Mouse (Mus musculus): ENCODE data around the gene Ccdc65. TPM values are rescaled to one million over a fixed set of nuclear protein-coding genes. Genes with fewer than 3 reads are reported as not detected.
A peak's percentile ranks its signal among the peaks of the same experiment; 100 is the strongest.

Ccdc65 gene
- polyA plus RNA-seq, 1 experiment from 2014 or later, result 2.4 TPM

GRCm38 (mm10) chr15:98754125-98754524 is 46.1 kb downstream of the Ccdc65 start:
- Histone ChIP-seq H3K36me3 (ENCODE audit: control insufficient read depth, insufficient read depth, low read length) (no peaks in the 10 kb centered on the region), H3K4me1 (replicated peaks; ENCODE audit: control insufficient read depth, insufficient read depth, low read length) (no peaks in the 10 kb centered on the region)
- DNase-seq (ENCODE audit: low spot score), result no peak

GRCm38 (mm10) chr15:98762201-98762621 is 54.2 kb downstream of the Ccdc65 start:
- no peaks in the 10 kb centered on the region for H3K4me1 ChIP-seq (replicated peaks; ENCODE audit: control insufficient read depth, insufficient read depth, low read length)
- peak; percentile 79 for ATAC-seq (ENCODE audit: low FRiP score)
- no peaks in the 10 kb centered on the region for H3K36me3 ChIP-seq (ENCODE audit: control insufficient read depth, insufficient read depth, low read length)
- DNase-seq (ENCODE audit: low spot score), result peak; percentile 77
- peak overlapping the region; percentile 75 for H3K4me2 ChIP-seq (replicated peaks; ENCODE audit: low read depth, low read length)
- peak overlapping the region; percentile 95 for H3K9ac ChIP-seq (ENCODE audit: low read depth, low read length)
- peaks cover 9% of the 10 kb centered on the region for H3K27me3 ChIP-seq (ENCODE audit: control insufficient read depth, insufficient read depth, low read length)
- H3K27ac ChIP-seq (ENCODE audit: low read depth, low read length), result peak overlapping the region; percentile 88
- WGBS, result under 1% methylated on average over 19 of the region's 24 CpGs
- no peaks in the 10 kb centered on the region for H3K9me3 ChIP-seq (ENCODE audit: control insufficient read depth, low read length)
- peak overlapping the region; percentile 97 for H3K4me3 ChIP-seq (ENCODE audit: low read depth, low read length)

More at GRCm38 (mm10) chr15:98754125-98754524, 46.1 kb downstream of the Ccdc65 start:
- H3K4me2 ChIP-seq (replicated peaks; ENCODE audit: low read depth, low read length), result no peak overlapping the region
- H3K9me3 ChIP-seq (ENCODE audit: control insufficient read depth, low read length), result no peaks in the 10 kb centered on the region
- no peaks in the 10 kb centered on the region for H3K27me3 ChIP-seq (ENCODE audit: control insufficient read depth, insufficient read depth, low read length)
- no peak overlapping the region for H3K4me3 ChIP-seq (ENCODE audit: low read depth, low read length)
- no peak overlapping the region for H3K27ac ChIP-seq (ENCODE audit: low read depth, low read length)
- ATAC-seq (ENCODE audit: low FRiP score), result no peak
- no peak overlapping the region for H3K9ac ChIP-seq (ENCODE audit: low read depth, low read length)
- 94% methylated on average over 2 of the region's 2 CpGs for WGBS

- under 1% methylated on average over 61 of the region's 76 CpGs for WGBS
- peak; percentile 95 for ATAC-seq (ENCODE audit: low FRiP score)
Measured at GRCm38 (mm10) chr15:98762670-98763529, 54.9 kb downstream of the Ccdc65 start, which contains the start of gene Arf3. TSS of gene Arf3 (minus strand) at chr15:98763214.

GRCm38 (mm10) chr15:98765929-98766328 is 57.9 kb downstream of the Ccdc65 start:
- 61% methylated on average over 4 of the region's 4 CpGs for WGBS
- Histone ChIP-seq H3K27ac (ENCODE audit: low read depth, low read length) (no peak overlapping the region), H3K9me3 (ENCODE audit: control insufficient read depth, low read length) (no peaks in the 10 kb centered on the region), H3K4me2 (replicated peaks; ENCODE audit: low read depth, low read length) (no peak overlapping the region), H3K36me3 (ENCODE audit: control insufficient read depth, insufficient read depth, low read length) (no peaks in the 10 kb centered on the region), H3K4me3 (ENCODE audit: low read depth, low read length) (no peak overlapping the region), H3K4me1 (replicated peaks; ENCODE audit: control insufficient read depth, insufficient read depth, low read length) (no peaks in the 10 kb centered on the region), H3K9ac (ENCODE audit: low read depth, low read length) (no peak overlapping the region), H3K27me3 (ENCODE audit: control insufficient read depth, insufficient read depth, low read length) (peaks cover 19% of the 10 kb centered on the region)
- DNase-seq (ENCODE audit: low spot score) (no peak), ATAC-seq (ENCODE audit: low FRiP score) (no peak)

More at GRCm38 (mm10) chr15:98762670-98763529, 54.9 kb downstream of the Ccdc65 start, which contains the start of gene Arf3:
- no peaks in the 10 kb centered on the region for H3K9me3 ChIP-seq (ENCODE audit: control insufficient read depth, low read length)
- no peaks in the 10 kb centered on the region for H3K36me3 ChIP-seq (ENCODE audit: control insufficient read depth, insufficient read depth, low read length)
- peak; percentile 97 for DNase-seq (ENCODE audit: low spot score)
- H3K4me3 ChIP-seq (ENCODE audit: low read depth, low read length), result peak within 1 kb of the TSS; percentile 97
- peak within 1 kb of the TSS; percentile 95 for H3K9ac ChIP-seq (ENCODE audit: low read depth, low read length)
- peaks cover 9% of the 10 kb centered on the region for H3K27me3 ChIP-seq (ENCODE audit: control insufficient read depth, insufficient read depth, low read length)
- peak within 1 kb of the TSS; percentile 88 for H3K27ac ChIP-seq (ENCODE audit: low read depth, low read length)
- H3K4me2 ChIP-seq (replicated peaks; ENCODE audit: low read depth, low read length), result peak within 1 kb of the TSS; percentile 75
- no peaks in the 10 kb centered on the region for H3K4me1 ChIP-seq (replicated peaks; ENCODE audit: control insufficient read depth, insufficient read depth, low read length)

GRCm38 (mm10) chr15:98768259-98768658 is 60.3 kb downstream of the Ccdc65 start:
- no peak for ATAC-seq (ENCODE audit: low FRiP score)
- Histone ChIP-seq H3K27ac (ENCODE audit: low read depth, low read length) (no peak overlapping the region), H3K36me3 (ENCODE audit: control insufficient read depth, insufficient read depth, low read length) (no peaks in the 10 kb centered on the region), H3K27me3 (ENCODE audit: control insufficient read depth, insufficient read depth, low read length) (peaks cover 43% of the 10 kb centered on the region), H3K4me1 (replicated peaks; ENCODE audit: control insufficient read depth, insufficient read depth, low read length) (peaks cover 6% of the 10 kb centered on the region), H3K9me3 (ENCODE audit: control insufficient read depth, low read length) (no peaks in the 10 kb centered on the region), H3K9ac (ENCODE audit: low read depth, low read length) (no peak overlapping the region), H3K4me3 (ENCODE audit: low read depth, low read length) (no peak overlapping the region), H3K4me2 (replicated peaks; ENCODE audit: low read depth, low read length) (no peak overlapping the region)
- 28% methylated on average over 5 of the region's 5 CpGs for WGBS
- no peak for DNase-seq (ENCODE audit: low spot score)

- H3K4me3 ChIP-seq (ENCODE audit: low read depth, low read length), result no peak overlapping the region
Measured at GRCm38 (mm10) chr15:98771813-98772425, 63.9 kb downstream of the Ccdc65 start.

GRCm38 (mm10) chr15:98772511-98773211 is 64.7 kb downstream of the Ccdc65 start:
- peaks cover 77% of the 10 kb centered on the region for H3K27me3 ChIP-seq (ENCODE audit: control insufficient read depth, insufficient read depth, low read length)
- no peak overlapping the region for H3K27ac ChIP-seq (ENCODE audit: low read depth, low read length)
- DNase-seq (ENCODE audit: low spot score), result peak; percentile 54
- no peaks in the 10 kb centered on the region for H3K36me3 ChIP-seq (ENCODE audit: control insufficient read depth, insufficient read depth, low read length)
- peak overlapping the region; percentile 8 for H3K4me2 ChIP-seq (replicated peaks; ENCODE audit: low read depth, low read length)
- WGBS, result 2% methylated on average over 36 of the region's 36 CpGs
- no peak overlapping the region; the same call in 1 of the 2 replicates for H3K9ac ChIP-seq (ENCODE audit: low read depth, low read length)
- ATAC-seq (ENCODE audit: low FRiP score), result no peak
- peaks cover 17% of the 10 kb centered on the region for H3K4me1 ChIP-seq (replicated peaks; ENCODE audit: control insufficient read depth, insufficient read depth, low read length)
- H3K9me3 ChIP-seq (ENCODE audit: control insufficient read depth, low read length), result no peaks in the 10 kb centered on the region
- H3K4me3 ChIP-seq (ENCODE audit: low read depth, low read length), result peak overlapping the region; percentile 20; the same call in 1 of the 2 replicates

More at GRCm38 (mm10) chr15:98771813-98772425, 63.9 kb downstream of the Ccdc65 start:
- Histone ChIP-seq H3K36me3 (ENCODE audit: control insufficient read depth, insufficient read depth, low read length) (no peaks in the 10 kb centered on the region), H3K9me3 (ENCODE audit: control insufficient read depth, low read length) (no peaks in the 10 kb centered on the region), H3K27ac (ENCODE audit: low read depth, low read length) (no peak overlapping the region), H3K27me3 (ENCODE audit: control insufficient read depth, insufficient read depth, low read length) (peaks cover 70% of the 10 kb centered on the region), H3K4me2 (replicated peaks; ENCODE audit: low read depth, low read length) (no peak overlapping the region), H3K9ac (ENCODE audit: low read depth, low read length) (no peak overlapping the region), H3K4me1 (replicated peaks; ENCODE audit: control insufficient read depth, insufficient read depth, low read length) (peaks cover 15% of the 10 kb centered on the region)
- DNase-seq (ENCODE audit: low spot score), result no peak
- 3% methylated on average over 12 of the region's 12 CpGs for WGBS
- no peak for ATAC-seq (ENCODE audit: low FRiP score)

Data from hindbrain, embryonic 11.5 days (tissue).